Mouse (Mus musculus) heart, adult 2 months (tissue): ENCODE results near the gene Dnah3.

Experiments used
- CTCF ChIP-seq: fragments of 200-600 bp; IDR thresholded peaks from 2 replicates; pipeline ENCODE4 v1.8.1; 2022; ENCODE audit warnings: antibody characterized with exemption, mild to moderate bottlenecking, moderate library complexity
- EP300 ChIP-seq: fragments of 200-500 bp; IDR thresholded peaks from 2 replicates; pipeline ENCODE4 v1.6.1; 2011; ENCODE audit warnings: low read depth, low read length, control low read depth; ENCODE audit not compliant: insufficient read depth
- POLR2A ChIP-seq: fragments of 200-500 bp; IDR thresholded peaks from 2 replicates; pipeline ENCODE4 v1.6.1; 2011; ENCODE audit warnings: mild to moderate bottlenecking, low read depth, low read length, control low read depth; ENCODE audit not compliant: insufficient read depth

- TF ChIP-seq POLR2A = no peak
- no peak for TF ChIP-seq CTCF
- no peak for TF ChIP-seq EP300
Observed at GRCm38 (mm10) chr7:120094216-120094615, 864 bp downstream of the Dnah3 start.
